Mouse (Mus musculus): ENCODE data around the gene Zmym3. TPM values are rescaled to one million over a fixed set of nuclear protein-coding genes. Genes with fewer than 3 reads are reported as not detected.

The Zmym3 gene
- polyA plus RNA-seq, 1 experiment from 2014 or later: 16.9 TPM

DNA sequence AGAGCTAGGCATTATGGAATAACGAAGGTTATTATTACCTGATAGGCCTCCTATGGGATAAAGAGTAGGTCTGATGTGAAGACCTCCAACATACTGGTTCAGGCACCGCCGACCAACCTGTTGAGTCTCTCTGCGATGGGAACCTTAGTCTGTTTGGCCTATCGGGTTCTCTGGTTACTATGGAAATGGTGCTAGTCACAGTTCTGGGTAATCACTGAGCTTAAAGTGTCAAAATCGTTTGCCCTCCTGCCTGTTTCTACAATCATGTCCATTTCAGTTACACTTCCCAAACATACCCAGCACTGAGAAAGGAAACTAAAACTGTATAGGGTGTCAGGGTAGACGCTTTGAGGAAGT lies 8.1 kb upstream of the Zmym3 start:
- WGBS: 33% methylated on average over 7 of the region's 7 CpGs

DNA sequence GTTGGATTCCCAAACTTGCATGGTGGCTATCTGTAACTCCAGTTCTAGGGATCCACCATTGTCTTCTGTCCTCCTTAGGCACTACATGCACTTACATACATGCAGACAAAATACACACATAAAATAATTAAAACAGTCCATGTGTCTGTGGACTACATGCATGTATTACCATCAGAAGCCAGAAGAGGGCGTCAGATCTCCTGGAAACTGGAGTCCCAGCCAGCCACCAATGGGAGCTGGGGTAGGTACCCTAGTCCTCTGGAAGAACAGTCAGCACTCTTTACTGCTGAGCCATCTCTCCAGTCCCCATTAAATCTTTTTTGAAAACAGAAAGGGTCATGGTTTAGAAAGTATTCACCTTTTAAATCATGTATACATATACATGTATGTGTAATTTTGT lies 7.1 kb upstream of the Zmym3 start:
- Histone ChIP-seq H3K9me3 (replicated peaks; ENCODE audit: low read length) (no peaks in the 10 kb centered on the region), H3K4me1 (replicated peaks; ENCODE audit: insufficient read depth, low read length) (no peaks in the 10 kb centered on the region), H3K36me3 (ENCODE audit: insufficient read depth, low read length) (no peaks in the 10 kb centered on the region), H3K4me2 (ENCODE audit: low read length) (no peak overlapping the region), H3K27ac (no peak overlapping the region), H3K4me3 (replicated peaks; ENCODE audit: low read depth, low read length) (no peak overlapping the region), H3K27me3 (ENCODE audit: insufficient read depth, low read length) (no peaks in the 10 kb centered on the region), H3K9ac (ENCODE audit: low read depth, low read length) (no peak overlapping the region)
- TF ChIP-seq CTCF (IDR thresholded peaks at IDR 0.05; ENCODE audit: low read depth): peak; percentile 51
- 6% methylated on average over 1 of the region's 1 CpGs for WGBS
- DNase-seq (ENCODE audit: low spot score): no peak
- ATAC-seq (replicated peaks; ENCODE audit: low FRiP score, low read depth): no peak

More for the DNA sequence above, 8.1 kb upstream of the Zmym3 start:
- no peaks in the 10 kb centered on the region for H3K27me3 ChIP-seq (ENCODE audit: insufficient read depth, low read length)
- no peaks in the 10 kb centered on the region for H3K36me3 ChIP-seq (ENCODE audit: insufficient read depth, low read length)
- no peak for DNase-seq (ENCODE audit: low spot score)
- ATAC-seq (replicated peaks; ENCODE audit: low FRiP score, low read depth): no peak
- peak overlapping the region; percentile 26 for H3K4me3 ChIP-seq (replicated peaks; ENCODE audit: low read depth, low read length)
- no peaks in the 10 kb centered on the region for H3K4me1 ChIP-seq (replicated peaks; ENCODE audit: insufficient read depth, low read length)
- H3K9me3 ChIP-seq (replicated peaks; ENCODE audit: low read length): no peaks in the 10 kb centered on the region
- peak overlapping the region; percentile 87 for H3K27ac ChIP-seq
- H3K4me2 ChIP-seq (ENCODE audit: low read length): peak overlapping the region; percentile 36
- no peak for TF ChIP-seq CTCF (IDR thresholded peaks at IDR 0.05; ENCODE audit: low read depth)
- peak overlapping the region; percentile 35; the same call in 1 of the 2 replicates for H3K9ac ChIP-seq (ENCODE audit: low read depth, low read length)

GRCm38 (mm10) chrX:101423462-101423861 lies 2.8 kb upstream of the Zmym3 start:
- H3K9ac ChIP-seq (ENCODE audit: low read depth, low read length): no peak overlapping the region
- no peak overlapping the region for H3K4me2 ChIP-seq (ENCODE audit: low read length)
- H3K4me1 ChIP-seq (replicated peaks; ENCODE audit: insufficient read depth, low read length): no peaks in the 10 kb centered on the region
- DNase-seq (ENCODE audit: low spot score) (no peak), ATAC-seq (replicated peaks; ENCODE audit: low FRiP score, low read depth) (no peak)
- H3K27me3 ChIP-seq (ENCODE audit: insufficient read depth, low read length): no peaks in the 10 kb centered on the region
- TF ChIP-seq CTCF (IDR thresholded peaks at IDR 0.05; ENCODE audit: low read depth): no peak
- WGBS: 79% methylated on average over 2 of the region's 2 CpGs
- H3K27ac ChIP-seq: no peak overlapping the region
- H3K4me3 ChIP-seq (replicated peaks; ENCODE audit: low read depth, low read length): no peak overlapping the region
- no peaks in the 10 kb centered on the region for H3K9me3 ChIP-seq (replicated peaks; ENCODE audit: low read length)
- H3K36me3 ChIP-seq (ENCODE audit: insufficient read depth, low read length): no peaks in the 10 kb centered on the region

GRCm38 (mm10) chrX:101419725-101420699 lies 637 bp downstream of the Zmym3 start:
- H3K9me3 ChIP-seq (replicated peaks; ENCODE audit: low read length): no peaks in the 10 kb centered on the region
- peak overlapping the region; percentile 47; the same call in 1 of the 2 replicates for H3K27ac ChIP-seq
- 0 out of 2 replicates have a peak, but pooled peaks cover 2% of the 10 kb centered on the region for H3K36me3 ChIP-seq (ENCODE audit: insufficient read depth, low read length)
- TF ChIP-seq CTCF (IDR thresholded peaks at IDR 0.05; ENCODE audit: low read depth): no peak
- peak overlapping the region; percentile 57 for H3K4me3 ChIP-seq (replicated peaks; ENCODE audit: low read depth, low read length)
- 32% methylated on average over 48 of the region's 54 CpGs for WGBS
- peak; percentile 95 for ATAC-seq (replicated peaks; ENCODE audit: low FRiP score, low read depth)
- H3K4me2 ChIP-seq (ENCODE audit: low read length): peak overlapping the region; percentile 65
- H3K27me3 ChIP-seq (ENCODE audit: insufficient read depth, low read length): no peaks in the 10 kb centered on the region
- no peaks in the 10 kb centered on the region for H3K4me1 ChIP-seq (replicated peaks; ENCODE audit: insufficient read depth, low read length)
- peak; percentile 88 for DNase-seq (ENCODE audit: low spot score)
- peak overlapping the region; percentile 72 for H3K9ac ChIP-seq (ENCODE audit: low read depth, low read length)

DNA sequence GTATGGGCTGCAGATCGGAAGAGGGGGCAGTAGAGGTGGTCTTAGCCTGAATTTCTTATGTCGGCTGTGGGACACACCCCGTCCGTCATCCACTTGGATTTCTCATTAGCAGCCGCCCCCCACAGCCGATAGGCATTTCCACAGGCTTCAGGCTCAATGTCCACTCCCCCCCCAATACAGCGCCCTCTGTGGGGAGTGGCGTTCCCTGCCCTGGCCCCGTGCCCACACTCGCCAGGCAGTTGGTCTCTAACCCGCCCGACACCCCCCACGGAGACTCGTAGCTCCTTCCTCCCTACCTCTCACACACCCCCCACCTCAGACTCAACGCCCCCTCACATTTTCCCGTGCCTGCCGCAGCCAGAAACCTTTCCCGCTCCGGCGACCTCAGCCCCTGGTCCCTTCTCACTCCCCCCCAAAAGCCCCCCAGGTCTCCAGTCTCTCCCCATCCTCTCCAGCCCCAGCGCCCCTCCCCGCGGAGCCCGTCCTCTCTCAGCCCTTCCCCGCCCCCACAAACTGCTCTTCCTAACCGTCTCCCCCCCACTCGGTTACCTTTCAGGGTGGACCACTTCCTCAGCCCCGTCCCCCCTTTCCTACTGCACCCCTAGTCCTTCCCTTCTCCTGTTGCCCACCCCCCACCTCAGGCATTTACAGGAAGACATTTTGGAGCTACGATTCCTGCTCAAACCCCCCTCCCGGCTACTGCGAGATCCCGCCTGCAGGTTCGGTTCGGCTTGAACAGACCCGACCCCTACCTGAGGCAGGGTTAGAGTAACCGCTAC lies 1.5 kb downstream of the Zmym3 start:
- peak; percentile 49; the same call in 1 of the 2 replicates for TF ChIP-seq CTCF (IDR thresholded peaks at IDR 0.05; ENCODE audit: low read depth)
- no peaks in the 10 kb centered on the region for H3K27me3 ChIP-seq (ENCODE audit: insufficient read depth, low read length)
- no peak; the same call in 1 of the 2 replicates for ATAC-seq (replicated peaks; ENCODE audit: low FRiP score, low read depth)
- no peaks in the 10 kb centered on the region for H3K9me3 ChIP-seq (replicated peaks; ENCODE audit: low read length)
- 0 out of 2 replicates have a peak, but pooled peaks cover 3% of the 10 kb centered on the region for H3K36me3 ChIP-seq (ENCODE audit: insufficient read depth, low read length)
- no peaks in the 10 kb centered on the region for H3K4me1 ChIP-seq (replicated peaks; ENCODE audit: insufficient read depth, low read length)
- 0 out of 2 replicates have a peak overlapping the region, but pooled peaks have one; percentile 47 for H3K27ac ChIP-seq
- WGBS: 29% methylated on average over 31 of the region's 36 CpGs
- peak overlapping the region; percentile 57 for H3K4me3 ChIP-seq (replicated peaks; ENCODE audit: low read depth, low read length)
- peak overlapping the region; percentile 72 for H3K9ac ChIP-seq (ENCODE audit: low read depth, low read length)
- peak; percentile 54 for DNase-seq (ENCODE audit: low spot score)
- peak overlapping the region; percentile 65 for H3K4me2 ChIP-seq (ENCODE audit: low read length)

DNA sequence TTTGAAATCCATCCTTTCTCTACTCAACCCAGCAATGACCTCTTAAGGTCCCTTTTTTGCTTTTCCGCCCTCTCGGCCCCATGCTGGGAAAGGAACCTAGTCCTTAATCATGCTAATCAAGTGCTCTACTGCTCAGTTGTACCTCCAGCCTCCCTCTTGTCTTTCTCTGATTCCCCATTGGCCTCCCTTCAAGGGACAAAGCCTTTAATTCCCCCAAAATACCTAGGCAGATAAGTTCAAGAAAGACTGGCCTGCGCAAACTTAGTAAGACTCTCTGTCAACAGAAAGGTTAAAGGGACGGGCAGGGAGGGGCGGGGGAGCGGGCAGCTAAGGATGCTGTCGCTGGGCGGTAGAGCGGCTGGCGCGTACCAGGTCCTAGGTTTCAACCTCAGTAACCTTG lies 24.2 kb downstream of the Zmym3 start:
- H3K27ac ChIP-seq: no peak overlapping the region
- H3K27me3 ChIP-seq (ENCODE audit: insufficient read depth, low read length): 0 out of 2 replicates have a peak, but pooled peaks cover 3% of the 10 kb centered on the region
- no peaks in the 10 kb centered on the region for H3K36me3 ChIP-seq (ENCODE audit: insufficient read depth, low read length)
- no peak for DNase-seq (ENCODE audit: low spot score)
- no peaks in the 10 kb centered on the region for H3K4me1 ChIP-seq (replicated peaks; ENCODE audit: insufficient read depth, low read length)
- 42% methylated on average over 11 of the region's 11 CpGs for WGBS
- H3K4me3 ChIP-seq (replicated peaks; ENCODE audit: low read depth, low read length): no peak overlapping the region
- H3K9me3 ChIP-seq (replicated peaks; ENCODE audit: low read length): no peaks in the 10 kb centered on the region
- TF ChIP-seq CTCF (IDR thresholded peaks at IDR 0.05; ENCODE audit: low read depth): no peak
- no peak overlapping the region for H3K4me2 ChIP-seq (ENCODE audit: low read length)
- no peak for ATAC-seq (replicated peaks; ENCODE audit: low FRiP score, low read depth)
- H3K9ac ChIP-seq (ENCODE audit: low read depth, low read length): no peak overlapping the region

Data from kidney, postnatal 0 days (tissue).